Mouse (Mus musculus): ENCODE measurements around the gene Chd4. TPM values are rescaled to one million over a fixed set of nuclear protein-coding genes. Genes with fewer than 3 reads are reported as not detected.

Chd4 gene
- polyA plus RNA-seq, 1 experiment from 2014 or later, result 77.3 TPM

DNA sequence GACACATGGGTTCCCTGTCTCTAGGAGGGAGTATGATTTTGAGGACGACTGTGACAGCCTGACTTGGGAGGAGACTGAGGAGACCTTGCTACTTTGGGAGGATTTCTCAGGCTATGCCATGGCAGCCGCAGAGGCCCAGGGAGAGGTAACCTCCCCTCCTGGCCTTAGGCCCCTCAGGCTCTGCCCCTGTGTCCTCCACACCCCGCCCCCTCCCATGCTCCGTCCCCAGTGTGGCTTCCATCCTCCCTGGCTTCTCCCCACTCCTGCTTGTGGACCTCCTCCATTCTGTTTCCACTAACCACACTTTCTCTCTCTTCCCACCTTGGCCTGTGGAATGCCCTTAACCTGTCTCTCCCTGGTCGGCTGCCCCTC is 57.2 kb downstream of the Chd4 start:
- peaks cover 62% of the 10 kb centered on the region for H3K36me3 ChIP-seq
- 80% methylated on average over 5 of the region's 5 CpGs for WGBS

GRCm38 (mm10) chr6:125153682-125154081 is 57.9 kb downstream of the Chd4 start:
- Histone ChIP-seq H3K4me3 (no peak overlapping the region), H3K27ac (ENCODE audit: poor library complexity, severe bottlenecking) (no peak overlapping the region), H3K27me3 (replicated peaks) (no peaks in the 10 kb centered on the region), H3K4me2 (no peak overlapping the region), H3K9me3 (replicated peaks) (no peaks in the 10 kb centered on the region), H3K4me1 (replicated peaks) (peaks cover 12% of the 10 kb centered on the region), H3K36me3 (peaks cover 67% of the 10 kb centered on the region), H3K9ac (no peak overlapping the region)
- ATAC-seq (ENCODE audit: insufficient number of reproducible peaks, low FRiP score), result no peak
- 84% methylated on average over 4 of the region's 4 CpGs for WGBS

More for the DNA sequence above, 57.2 kb downstream of the Chd4 start:
- no peak overlapping the region for H3K27ac ChIP-seq (ENCODE audit: poor library complexity, severe bottlenecking)
- H3K27me3 ChIP-seq (replicated peaks), result no peaks in the 10 kb centered on the region
- H3K4me3 ChIP-seq, result no peak overlapping the region
- ATAC-seq (ENCODE audit: insufficient number of reproducible peaks, low FRiP score), result no peak
- H3K4me1 ChIP-seq (replicated peaks), result peaks cover 19% of the 10 kb centered on the region
- H3K4me2 ChIP-seq, result no peak overlapping the region
- 0 out of 2 replicates have a peak overlapping the region, but pooled peaks have one; percentile 15 for H3K9ac ChIP-seq
- no peaks in the 10 kb centered on the region for H3K9me3 ChIP-seq (replicated peaks)

- no peak overlapping the region for H3K9ac ChIP-seq
Measured at GRCm38 (mm10) chr6:125154550-125154949, 58.8 kb downstream of the Chd4 start.

GRCm38 (mm10) chr6:125155262-125155661 is 59.5 kb downstream of the Chd4 start:
- Histone ChIP-seq H3K27ac (ENCODE audit: poor library complexity, severe bottlenecking) (no peak overlapping the region), H3K9ac (no peak overlapping the region), H3K9me3 (replicated peaks) (no peaks in the 10 kb centered on the region), H3K4me2 (no peak overlapping the region), H3K36me3 (peaks cover 79% of the 10 kb centered on the region), H3K4me3 (no peak overlapping the region), H3K4me1 (replicated peaks) (no peaks in the 10 kb centered on the region; the same call in 1 of the 2 replicates), H3K27me3 (replicated peaks) (no peaks in the 10 kb centered on the region)
- ATAC-seq (ENCODE audit: insufficient number of reproducible peaks, low FRiP score), result no peak
- 90% methylated on average over 8 of the region's 8 CpGs for whole genome bisulfite sequencing

More at GRCm38 (mm10) chr6:125154550-125154949, 58.8 kb downstream of the Chd4 start:
- H3K4me3 ChIP-seq, result no peak overlapping the region
- no peaks in the 10 kb centered on the region for H3K27me3 ChIP-seq (replicated peaks)
- ATAC-seq (ENCODE audit: insufficient number of reproducible peaks, low FRiP score), result no peak
- no peak overlapping the region for H3K4me2 ChIP-seq
- no peaks in the 10 kb centered on the region for H3K9me3 ChIP-seq (replicated peaks)
- H3K27ac ChIP-seq (ENCODE audit: poor library complexity, severe bottlenecking), result no peak overlapping the region
- H3K4me1 ChIP-seq (replicated peaks), result peaks cover 4% of the 10 kb centered on the region
- H3K36me3 ChIP-seq, result peaks cover 76% of the 10 kb centered on the region

- Histone ChIP-seq H3K4me3 (no peak overlapping the region), H3K9me3 (replicated peaks) (no peaks in the 10 kb centered on the region), H3K4me1 (replicated peaks) (peaks cover 11% of the 10 kb centered on the region), H3K27me3 (replicated peaks) (no peaks in the 10 kb centered on the region), H3K27ac (ENCODE audit: poor library complexity, severe bottlenecking) (no peak overlapping the region), H3K9ac (no peak overlapping the region), H3K4me2 (no peak overlapping the region), H3K36me3 (peaks cover 83% of the 10 kb centered on the region)
- no peak for ATAC-seq (ENCODE audit: insufficient number of reproducible peaks, low FRiP score)
- 83% methylated on average over 3 of the region's 3 CpGs for WGBS
Measured at GRCm38 (mm10) chr6:125156491-125156890, 60.7 kb downstream of the Chd4 start.

- ATAC-seq (ENCODE audit: insufficient number of reproducible peaks, low FRiP score), result no peak
- 73% methylated on average over 7 of the region's 7 CpGs for WGBS
- Histone ChIP-seq H3K27ac (ENCODE audit: poor library complexity, severe bottlenecking) (peak overlapping the region; percentile 2; the same call in 1 of the 2 replicates), H3K27me3 (replicated peaks) (no peaks in the 10 kb centered on the region), H3K9ac (no peak overlapping the region; the same call in 1 of the 2 replicates), H3K9me3 (replicated peaks) (no peaks in the 10 kb centered on the region), H3K4me1 (replicated peaks) (peaks cover 14% of the 10 kb centered on the region), H3K36me3 (peaks cover 80% of the 10 kb centered on the region), H3K4me3 (no peak overlapping the region), H3K4me2 (no peak overlapping the region)
Measured at GRCm38 (mm10) chr6:125156903-125157614, 61.3 kb downstream of the Chd4 start.

DNA sequence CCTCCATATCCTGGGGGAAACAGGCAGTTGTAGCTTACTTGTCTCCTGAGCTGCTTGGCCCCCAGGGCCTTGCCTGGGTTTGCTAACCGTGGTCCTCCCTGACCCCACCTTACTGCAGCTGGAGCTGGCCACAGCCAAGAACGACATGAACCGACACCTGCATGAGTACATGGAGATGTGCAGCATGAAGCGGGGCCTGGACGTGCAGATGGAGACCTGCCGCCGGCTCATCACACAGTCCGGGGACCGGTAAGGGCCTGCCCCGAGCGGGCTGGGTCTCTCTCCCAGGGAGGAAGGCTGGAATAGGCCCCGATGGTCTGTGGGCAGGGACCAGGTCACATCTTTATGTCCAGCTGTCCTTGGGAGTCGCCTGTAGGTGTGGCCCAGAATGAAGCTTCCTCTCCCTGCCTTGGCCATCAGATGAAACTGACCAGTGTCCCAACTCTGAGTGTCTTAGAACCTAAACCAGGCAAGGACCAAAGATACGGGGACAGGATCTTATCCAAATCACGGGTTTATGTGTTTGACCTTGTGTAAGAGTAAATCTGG is 63.2 kb downstream of the Chd4 start:
- H3K4me2 ChIP-seq, result no peak overlapping the region
- peaks cover 74% of the 10 kb centered on the region for H3K36me3 ChIP-seq
- 83% methylated on average over 15 of the region's 15 CpGs for WGBS
- no peaks in the 10 kb centered on the region for H3K9me3 ChIP-seq (replicated peaks)
- peaks cover 29% of the 10 kb centered on the region for H3K4me1 ChIP-seq (replicated peaks)
- H3K27me3 ChIP-seq (replicated peaks), result no peaks in the 10 kb centered on the region
- ATAC-seq (ENCODE audit: insufficient number of reproducible peaks, low FRiP score), result no peak
- H3K9ac ChIP-seq, result no peak overlapping the region
- H3K4me3 ChIP-seq, result no peak overlapping the region
- no peak overlapping the region for H3K27ac ChIP-seq (ENCODE audit: poor library complexity, severe bottlenecking)

- no peak overlapping the region for H3K9ac ChIP-seq
- 63% methylated on average over 7 of the region's 7 CpGs for WGBS
- no peak overlapping the region for H3K4me3 ChIP-seq
- H3K36me3 ChIP-seq, result peaks cover 75% of the 10 kb centered on the region
- ATAC-seq (ENCODE audit: insufficient number of reproducible peaks, low FRiP score), result no peak
- H3K9me3 ChIP-seq (replicated peaks), result no peaks in the 10 kb centered on the region
- H3K27me3 ChIP-seq (replicated peaks), result no peaks in the 10 kb centered on the region
- H3K4me1 ChIP-seq (replicated peaks), result peaks cover 31% of the 10 kb centered on the region
- no peak overlapping the region for H3K4me2 ChIP-seq
- H3K27ac ChIP-seq (ENCODE audit: poor library complexity, severe bottlenecking), result peak overlapping the region; percentile 82
Measured at GRCm38 (mm10) chr6:125159773-125160557, 64.2 kb downstream of the Chd4 start.

- ATAC-seq (ENCODE audit: insufficient number of reproducible peaks, low FRiP score), result no peak
- Histone ChIP-seq H3K4me3 (no peak overlapping the region), H3K36me3 (peaks cover 70% of the 10 kb centered on the region), H3K27ac (ENCODE audit: poor library complexity, severe bottlenecking) (peak overlapping the region; percentile 82), H3K9me3 (replicated peaks) (no peaks in the 10 kb centered on the region), H3K4me1 (replicated peaks) (peaks cover 31% of the 10 kb centered on the region), H3K27me3 (replicated peaks) (no peaks in the 10 kb centered on the region), H3K4me2 (no peak overlapping the region), H3K9ac (no peak overlapping the region; the same call in 1 of the 2 replicates)
- 31% methylated on average over 10 of the region's 10 CpGs for WGBS
Measured at GRCm38 (mm10) chr6:125160558-125160853, 64.7 kb downstream of the Chd4 start.

- H3K4me3 ChIP-seq, result peak overlapping the region; percentile 19
- peak overlapping the region; percentile 90 for H3K4me2 ChIP-seq
- peak; percentile 4; the same call in 1 of the 2 replicates for ATAC-seq (ENCODE audit: insufficient number of reproducible peaks, low FRiP score)
- peak overlapping the region; percentile 52 for H3K9ac ChIP-seq
- H3K36me3 ChIP-seq, result peaks cover 66% of the 10 kb centered on the region
- no peaks in the 10 kb centered on the region for H3K9me3 ChIP-seq (replicated peaks)
- peak overlapping the region; percentile 82 for H3K27ac ChIP-seq (ENCODE audit: poor library complexity, severe bottlenecking)
- WGBS, result 9% methylated on average over 22 of the region's 22 CpGs
- no peaks in the 10 kb centered on the region for H3K27me3 ChIP-seq (replicated peaks)
- H3K4me1 ChIP-seq (replicated peaks), result peaks cover 31% of the 10 kb centered on the region
Measured at GRCm38 (mm10) chr6:125160854-125161760, 65.3 kb downstream of the Chd4 start.
